Mouse (Mus musculus): ENCODE results near the gene Rnf11.
"Not testable (repeated sequence)": the region's sequence is repeated elsewhere in the genome, so short reads cannot be mapped to it uniquely, and the experiment has no call there.

The Rnf11 gene

GRCm38 (mm10) chr4:109417998-109418397 lies 66.5 kb downstream of the Rnf11 start:
- DNase-seq (ENCODE audit: low read depth in 2 of 2, low spot score in 2 of 2) = no peak

- DNase-seq (ENCODE audit: low read depth in 2 of 2, low spot score in 2 of 2) = no peak
These were observed 72.3 kb downstream of the Rnf11 start for GRCm38 (mm10) chr4:109412233-109412632.

DNA sequence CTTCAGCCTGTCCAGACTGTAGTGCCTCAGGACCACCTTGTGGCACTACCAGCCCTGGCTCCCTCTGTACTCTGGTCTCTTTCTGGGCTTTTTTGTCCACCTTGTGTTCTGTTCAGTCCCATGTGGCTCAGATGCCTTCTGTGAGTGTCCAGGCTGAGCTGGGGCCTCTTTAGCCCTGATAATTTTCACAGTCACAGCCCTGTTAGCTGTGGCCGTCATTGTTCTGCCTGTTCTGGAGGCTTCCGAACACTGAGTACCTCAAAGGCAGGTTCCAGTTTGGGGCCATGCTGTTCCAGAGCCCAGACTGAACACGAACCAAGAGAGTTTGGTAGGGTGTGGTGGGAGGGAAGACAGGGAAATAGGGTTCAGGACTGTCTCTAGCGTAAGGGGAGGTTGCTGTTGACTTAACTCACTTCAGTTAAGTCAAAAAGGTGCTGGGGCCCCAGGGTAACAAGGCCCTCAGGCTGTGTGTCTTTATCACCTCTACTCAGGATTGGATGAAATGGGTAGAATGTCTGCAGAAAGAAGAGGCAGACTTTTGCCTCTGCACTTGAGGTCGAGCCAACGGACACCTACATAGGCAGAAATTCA lies 73.1 kb downstream of the Rnf11 start:
- no peak for DNase-seq (ENCODE audit: low read depth in 2 of 2, low spot score in 2 of 2)

DNA sequence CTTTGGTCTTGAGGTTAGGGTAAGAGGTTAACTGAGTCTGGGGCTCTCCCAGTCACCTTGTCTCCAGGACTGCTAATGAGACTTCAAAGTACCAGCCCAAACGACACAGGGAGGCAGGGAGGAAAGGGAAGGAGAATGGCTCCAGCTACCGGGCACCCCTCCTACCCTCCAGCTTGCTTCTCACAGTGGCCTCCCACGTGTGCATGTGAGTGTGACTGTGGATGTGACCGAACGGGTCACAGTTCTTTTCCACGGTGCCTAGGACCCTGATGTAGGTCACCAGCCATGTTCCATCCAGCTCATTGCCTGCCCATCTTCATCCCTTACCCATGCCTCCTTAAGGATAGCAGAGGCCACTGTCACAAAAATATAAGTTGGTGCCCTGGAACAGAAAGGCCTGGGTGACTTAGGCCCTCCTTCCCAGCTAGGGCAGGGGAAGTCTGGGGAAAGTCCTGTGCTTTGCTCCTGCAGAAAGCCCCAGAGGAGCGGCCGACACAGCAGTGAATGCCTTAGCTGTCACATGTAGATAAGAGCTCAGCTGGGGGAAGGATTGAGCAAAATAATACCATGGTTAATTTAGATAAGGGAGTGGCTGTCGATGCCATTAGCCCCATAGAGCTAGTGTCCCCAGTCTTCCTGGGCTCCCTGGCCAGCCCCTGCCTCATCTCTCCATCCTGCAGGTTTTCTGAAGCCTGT lies 73.7 kb downstream of the Rnf11 start:
- no peak for DNase-seq (ENCODE audit: low read depth in 2 of 2, low spot score in 2 of 2)

DNA sequence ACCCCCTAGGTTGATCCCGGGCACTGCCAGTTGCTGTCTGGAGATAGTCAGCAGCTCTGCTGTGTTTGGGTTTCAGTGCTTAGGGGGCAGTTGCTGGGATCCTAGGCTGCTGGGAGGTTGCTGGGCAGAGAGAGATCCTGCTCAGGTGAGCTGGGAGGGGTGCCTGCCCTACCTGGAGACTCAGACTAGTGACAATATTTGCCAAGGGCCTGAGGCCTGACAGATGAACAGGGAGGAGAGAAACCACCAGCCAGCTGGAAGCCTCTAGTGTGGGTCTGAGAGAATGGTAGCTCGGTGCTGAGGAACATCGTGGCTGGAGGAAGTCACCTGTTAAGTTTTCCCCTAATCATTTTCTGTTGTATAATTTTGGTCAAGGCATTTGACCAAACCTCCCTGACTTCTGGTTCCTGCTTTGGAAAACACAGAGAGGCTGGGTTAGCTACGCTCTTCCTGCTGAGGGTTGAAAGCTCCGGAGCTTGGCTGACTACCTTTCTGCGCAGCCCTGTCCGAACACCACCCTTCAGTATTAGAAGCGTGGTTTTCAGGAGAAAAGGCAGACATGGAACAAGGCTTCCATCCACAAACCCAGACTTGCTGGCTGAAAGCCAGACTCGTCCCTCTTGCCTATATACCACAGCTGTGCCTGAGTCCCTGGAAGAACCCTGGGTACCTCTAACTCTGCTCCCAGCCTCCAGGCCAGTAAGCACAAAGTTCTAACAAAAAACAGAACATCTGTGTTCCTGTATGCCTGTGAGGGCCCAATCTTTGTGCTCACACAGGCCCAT lies 76.6 kb downstream of the Rnf11 start:
- no peak for DNase-seq (ENCODE audit: low read depth in 2 of 2, low spot score in 2 of 2)

DNA sequence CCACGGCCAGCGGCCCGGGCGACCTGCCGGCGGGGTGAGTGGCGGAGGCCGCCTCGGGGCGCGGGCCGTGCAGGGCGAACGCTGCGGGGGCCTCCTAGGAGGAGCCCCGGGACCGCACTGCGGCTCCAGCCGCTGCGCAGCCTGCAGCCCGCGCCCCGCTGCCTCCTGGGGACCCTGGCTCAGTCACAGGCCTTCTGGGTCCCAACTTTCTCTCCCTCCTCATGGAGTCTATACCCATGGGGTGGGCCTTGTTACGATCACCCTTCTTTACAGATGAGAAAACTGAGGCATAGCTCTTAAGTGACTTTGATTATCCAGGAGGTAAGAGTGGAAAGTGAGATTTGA lies 77.4 kb downstream of the Rnf11 start:
- DNase-seq (ENCODE audit: low read depth in 2 of 2, low spot score in 2 of 2) = no peak

- DNase-seq (ENCODE audit: low read depth in 2 of 2, low spot score in 2 of 2) = no peak
These were observed 77.9 kb downstream of the Rnf11 start, which contains the start of gene Ttc39a for GRCm38 (mm10) chr4:109406486-109407175. Gene Ttc39a (plus strand): TSS chr4:109406623.

DNA sequence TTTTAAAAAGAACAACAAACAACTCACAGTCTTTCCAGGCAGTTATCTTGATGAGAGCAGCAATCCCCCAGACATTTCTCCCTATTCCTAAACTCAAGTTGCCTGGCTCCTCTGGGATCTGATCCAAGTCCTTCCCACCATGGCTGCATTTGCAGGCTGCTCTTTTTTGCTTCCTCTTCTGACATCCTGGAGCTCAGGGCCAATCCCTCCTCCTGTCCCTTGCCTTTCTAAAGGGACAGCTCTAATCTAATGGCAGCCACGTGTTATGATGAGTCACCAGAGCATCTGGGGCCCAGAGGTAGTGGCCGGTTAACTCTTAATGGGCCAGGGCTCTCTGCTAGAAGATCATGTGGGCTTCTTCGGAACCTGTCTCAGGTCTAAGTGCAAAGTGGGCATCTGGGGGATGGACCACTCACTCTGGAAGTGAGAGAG lies 78.5 kb downstream of the Rnf11 start:
- DNase-seq (ENCODE audit: low read depth in 2 of 2, low spot score in 2 of 2) = no peak

GRCm38 (mm10) chr4:109405415-109405814 lies 79.1 kb downstream of the Rnf11 start:
- no peak for DNase-seq (ENCODE audit: low read depth in 2 of 2, low spot score in 2 of 2)

- DNase-seq (ENCODE audit: low read depth in 2 of 2, low spot score in 2 of 2) = not testable (repeated sequence)
These were observed 79.6 kb downstream of the Rnf11 start for GRCm38 (mm10) chr4:109404908-109405307.

DNA sequence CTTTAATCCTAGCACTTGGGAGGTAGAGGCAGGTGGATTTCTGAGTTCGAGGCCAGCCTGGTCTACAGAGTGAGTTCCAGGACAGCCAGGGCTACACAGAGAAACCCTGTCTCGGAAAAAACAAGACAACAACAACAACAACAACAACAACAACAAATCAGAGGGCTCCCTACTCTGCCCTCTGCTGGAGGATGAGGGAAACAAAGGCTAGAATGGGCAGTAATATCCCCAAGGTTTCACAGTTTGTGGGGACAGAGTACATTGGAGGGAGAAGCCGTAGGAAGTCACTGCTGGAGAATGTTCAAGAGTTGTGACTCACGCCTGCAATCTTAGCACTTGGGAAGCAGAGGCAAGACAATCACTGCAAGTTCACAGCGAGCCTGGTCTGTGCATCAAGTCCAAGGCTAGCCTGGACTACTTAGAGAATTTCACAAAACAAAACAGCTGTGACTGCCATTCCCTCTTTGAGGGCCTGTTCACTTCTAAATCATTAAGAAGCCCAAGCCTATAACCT lies 83.3 kb downstream of the Rnf11 start:
- no peak for DNase-seq (ENCODE audit: low read depth in 2 of 2, low spot score in 2 of 2)
